Mouse (Mus musculus): ENCODE results near the gene Mtus2.

Gene Mtus2

GRCm38 (mm10) chr5:148049304-148049703, 92.2 kb downstream of the Mtus2 start:
- DNase-seq: peak; percentile 62

GRCm38 (mm10) chr5:148052846-148053608, 95.9 kb downstream of the Mtus2 start:
- peak; percentile 95 for DNase-seq

GRCm38 (mm10) chr5:148053609-148053990, 96.5 kb downstream of the Mtus2 start:
- DNase-seq: no peak

- DNase-seq: no peak
Observed at GRCm38 (mm10) chr5:148056831-148057230, 99.7 kb downstream of the Mtus2 start.

- DNase-seq: peak; percentile 64
Observed at GRCm38 (mm10) chr5:148057433-148057832, 100.3 kb downstream of the Mtus2 start.

- no peak for DNase-seq
Observed at GRCm38 (mm10) chr5:148059339-148059738, 102.2 kb downstream of the Mtus2 start.

- no peak for DNase-seq
Observed at GRCm38 (mm10) chr5:148061869-148062268, 104.7 kb downstream of the Mtus2 start.

GRCm38 (mm10) chr5:148063745-148064144, 106.6 kb downstream of the Mtus2 start:
- peak; percentile 72 for DNase-seq

GRCm38 (mm10) chr5:148065251-148065650, 108.1 kb downstream of the Mtus2 start:
- no peak for DNase-seq

- no peak for DNase-seq
Observed at GRCm38 (mm10) chr5:148069909-148070308, 112.8 kb downstream of the Mtus2 start.

- DNase-seq: no peak
Observed at GRCm38 (mm10) chr5:148071800-148072199, 114.7 kb downstream of the Mtus2 start.

- no peak for DNase-seq
Observed at GRCm38 (mm10) chr5:148073461-148073860, 116.3 kb downstream of the Mtus2 start.

GRCm38 (mm10) chr5:148079732-148080131, 122.6 kb downstream of the Mtus2 start:
- DNase-seq: no peak

- no peak for DNase-seq
Observed at GRCm38 (mm10) chr5:148083541-148083940, 126.4 kb downstream of the Mtus2 start.

- DNase-seq: no peak
Observed at GRCm38 (mm10) chr5:148084766-148085165, 127.6 kb downstream of the Mtus2 start.

- no peak for DNase-seq
Observed at GRCm38 (mm10) chr5:148087796-148088195, 130.7 kb downstream of the Mtus2 start.

GRCm38 (mm10) chr5:148090191-148090821, 133.2 kb downstream of the Mtus2 start:
- peak; percentile 88 for DNase-seq

- no peak for DNase-seq
Observed at GRCm38 (mm10) chr5:148094640-148095039, 137.5 kb downstream of the Mtus2 start.

- no peak for DNase-seq
Observed at GRCm38 (mm10) chr5:148099356-148099755, 142.2 kb downstream of the Mtus2 start.

GRCm38 (mm10) chr5:148107324-148107723, 150.2 kb downstream of the Mtus2 start:
- DNase-seq: no peak

- no peak for DNase-seq
Observed at GRCm38 (mm10) chr5:148107890-148108289, 150.8 kb downstream of the Mtus2 start.

- no peak for DNase-seq
Observed at GRCm38 (mm10) chr5:148108314-148108713, 151.2 kb downstream of the Mtus2 start.

GRCm38 (mm10) chr5:148115207-148115817, 158.2 kb downstream of the Mtus2 start:
- no peak for DNase-seq

- DNase-seq: no peak
Observed at GRCm38 (mm10) chr5:148124354-148124753, 167.2 kb downstream of the Mtus2 start.

Data from cerebellum, adult 9-10 months (tissue).